Mouse (Mus musculus) erythroid progenitor cell, adult 5-6 weeks (primary cell): ENCODE results near the gene Defb23. TPM values are rescaled to one million over a fixed set of nuclear protein-coding genes. Genes with fewer than 3 reads are reported as not detected.
"Not testable (repeated sequence)": the region's sequence is repeated elsewhere in the genome, so short reads cannot be mapped to it uniquely, and the experiment has no call there.

Source experiments
- ATAC-seq: replicated peaks from 2 replicates; pipeline ENCODE4 v1.8.0; 2016; ENCODE audit warnings: moderate number of reproducible peaks, mild to moderate bottlenecking, moderate TSS enrichment, inconsistent platforms; ENCODE audit not compliant: poor library complexity, low FRiP score, severe bottlenecking
- total RNA-seq, 2 experiments: library from RNA; stranded (forward) in 1 of 2; stranded (reverse) in 1 of 2; fragments of 150-400 nt in 1 of 2; fragments of 186-747, 209-891 nt in 1 of 2; gene quantifications; 2 replicates each; pipeline versions ENCODE4 v1.2.3 to v1.2.4; 2015 to 2017; ENCODE audit warnings: low replicate concordance in 2 of 2

The Defb23 gene
- total RNA-seq, 2 experiments from 2014 or later, result not detected

GRCm38 (mm10) chr2:152439833-152440232 lies 24.6 kb downstream of the Defb23 start:
- ATAC-seq, result no peak

DNA sequence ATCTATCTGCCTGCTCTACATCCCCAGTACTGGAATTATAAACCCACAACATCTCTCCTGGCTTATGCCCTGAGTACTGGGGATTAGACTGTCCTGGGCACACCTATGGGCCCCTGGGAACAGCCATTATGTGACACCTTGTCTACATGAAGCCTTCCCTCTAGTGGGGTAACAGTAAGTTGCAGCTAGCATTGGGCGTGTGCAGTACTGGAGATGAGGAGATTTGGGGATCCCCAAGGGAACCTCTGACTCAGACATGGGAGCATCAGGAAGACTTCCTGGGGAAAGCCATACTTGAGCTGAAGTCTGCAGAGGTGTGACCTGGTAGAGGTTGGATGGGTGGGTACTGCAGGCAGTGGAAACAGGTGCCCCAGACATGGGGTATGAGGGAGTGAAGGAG lies 25.5 kb downstream of the Defb23 start:
- ATAC-seq, result no peak

DNA sequence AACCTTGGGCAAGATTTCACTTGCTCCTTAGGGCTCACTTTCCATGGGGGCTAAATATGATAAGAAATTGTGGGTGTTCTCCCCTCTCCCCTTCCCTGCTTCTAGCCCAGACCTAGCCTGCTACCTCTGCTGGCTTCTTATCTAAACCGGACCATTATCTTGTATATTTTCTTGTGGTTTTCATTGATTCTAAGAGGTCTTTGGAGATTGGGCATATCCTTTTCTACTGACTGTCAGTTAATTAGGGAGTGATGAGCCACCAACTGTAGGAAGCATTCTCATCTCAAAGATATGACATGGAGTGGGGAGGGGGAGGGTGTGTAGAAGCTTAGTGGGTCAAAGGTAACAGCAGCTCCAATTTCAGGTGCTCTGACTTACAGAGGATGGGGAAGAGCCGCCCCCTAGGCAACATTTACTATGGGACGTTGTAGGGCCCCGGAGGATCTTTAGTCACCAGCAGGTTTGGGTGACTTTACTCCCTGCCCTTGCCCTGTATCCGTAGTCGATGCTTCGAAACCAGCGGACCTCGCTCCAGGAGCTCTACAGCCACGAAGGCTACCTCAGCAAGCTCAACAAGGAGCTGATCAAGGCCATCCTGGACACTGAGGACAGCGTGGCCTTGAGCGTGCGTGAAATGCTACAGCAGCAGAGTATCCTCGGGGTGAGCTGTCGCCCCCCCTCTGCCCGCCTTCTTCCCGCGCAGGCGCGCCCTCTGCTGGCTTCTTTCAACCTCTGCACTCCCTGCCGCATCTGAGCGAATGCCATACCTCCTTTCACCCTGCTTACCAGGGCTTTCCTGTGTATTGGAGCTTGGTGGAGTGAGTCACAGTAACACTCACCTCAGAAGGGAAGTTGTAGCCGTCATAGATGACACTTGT lies 27.2 kb downstream of the Defb23 start:
- peak; percentile 78 for ATAC-seq

GRCm38 (mm10) chr2:152436405-152436901 lies 28.0 kb downstream of the Defb23 start:
- no peak for ATAC-seq

GRCm38 (mm10) chr2:152428481-152428880 lies 35.9 kb downstream of the Defb23 start:
- ATAC-seq, result not testable (repeated sequence)

- no peak for ATAC-seq
These were observed 36.9 kb downstream of the Defb23 start for GRCm38 (mm10) chr2:152427493-152427892.

GRCm38 (mm10) chr2:152415786-152416185 lies 48.6 kb downstream of the Defb23 start:
- no peak for ATAC-seq

DNA sequence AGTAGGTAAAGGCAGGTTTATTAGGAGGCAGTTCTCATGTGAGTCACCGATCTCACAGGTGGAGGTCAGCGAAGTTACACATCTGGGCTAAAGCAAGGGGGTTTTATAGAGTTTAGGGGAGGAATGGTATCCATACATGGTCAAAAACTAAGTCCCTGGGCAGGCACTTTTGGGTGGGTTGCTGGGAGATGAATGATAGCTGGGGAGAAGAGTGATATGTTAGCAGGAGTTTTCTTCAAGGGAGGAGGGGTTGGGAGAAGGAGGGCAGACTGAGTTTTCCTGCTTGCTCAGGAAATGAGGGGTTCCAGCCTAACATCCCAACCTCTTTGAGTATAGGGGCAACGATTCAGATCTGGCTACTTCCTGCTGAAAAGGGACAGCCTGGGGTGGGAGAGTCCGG lies 49.1 kb downstream of the Defb23 start, which contains the start of gene 6820408C15Rik:
Gene 6820408C15Rik (plus strand): TSS at position 301 of the 400 bp plus-strand sequence.
- 0 out of 2 replicates have a peak, but pooled peaks have one; percentile 1 for ATAC-seq

- ATAC-seq, result peak; percentile 92
These were observed 49.7 kb downstream of the Defb23 start, which contains the start of gene Zcchc3 for GRCm38 (mm10) chr2:152414591-152415165. Gene Zcchc3 (minus strand): TSS chr2:152415027.

DNA sequence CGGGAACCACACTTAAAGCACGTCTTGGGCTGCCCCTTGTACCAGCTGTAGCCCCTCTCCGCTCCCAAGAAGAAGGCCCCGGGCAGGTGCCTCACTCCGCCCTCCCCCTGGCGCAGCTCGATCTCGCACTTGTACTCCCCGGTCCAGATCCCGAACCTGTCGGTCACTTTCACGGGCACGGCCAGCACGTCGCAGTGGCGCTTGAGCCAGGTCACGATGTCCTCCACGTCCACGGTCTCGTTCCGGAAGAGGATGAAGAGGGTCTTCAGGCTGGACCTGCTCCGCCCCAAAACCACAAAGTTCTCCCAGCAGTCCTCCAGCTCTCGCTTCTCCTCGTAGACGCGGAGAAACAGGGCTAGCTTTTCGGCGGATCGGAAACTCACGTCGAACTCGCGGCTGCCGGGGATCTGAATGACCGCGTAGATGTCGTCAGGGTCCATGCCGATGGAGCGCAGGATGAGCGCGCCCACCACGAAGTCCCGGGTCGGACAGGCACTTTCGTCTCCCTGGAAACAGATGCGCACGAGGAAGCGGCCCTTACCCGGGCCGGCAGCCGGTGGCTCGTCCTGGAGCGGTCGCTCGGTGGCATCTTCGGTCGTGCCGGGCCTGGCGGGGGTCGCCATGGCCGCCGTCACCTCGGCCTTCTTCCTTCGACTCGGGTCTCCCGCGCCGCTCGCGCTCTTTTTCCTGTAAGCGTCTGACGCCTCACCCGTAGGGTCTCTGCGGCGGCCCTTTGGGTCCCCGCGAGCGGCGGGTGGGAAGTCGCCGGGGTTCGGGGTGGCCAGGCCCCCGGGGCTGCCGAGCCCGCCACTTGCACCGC lies 50.4 kb downstream of the Defb23 start:
- peak; percentile 39; the same call in 1 of the 2 replicates for ATAC-seq

DNA sequence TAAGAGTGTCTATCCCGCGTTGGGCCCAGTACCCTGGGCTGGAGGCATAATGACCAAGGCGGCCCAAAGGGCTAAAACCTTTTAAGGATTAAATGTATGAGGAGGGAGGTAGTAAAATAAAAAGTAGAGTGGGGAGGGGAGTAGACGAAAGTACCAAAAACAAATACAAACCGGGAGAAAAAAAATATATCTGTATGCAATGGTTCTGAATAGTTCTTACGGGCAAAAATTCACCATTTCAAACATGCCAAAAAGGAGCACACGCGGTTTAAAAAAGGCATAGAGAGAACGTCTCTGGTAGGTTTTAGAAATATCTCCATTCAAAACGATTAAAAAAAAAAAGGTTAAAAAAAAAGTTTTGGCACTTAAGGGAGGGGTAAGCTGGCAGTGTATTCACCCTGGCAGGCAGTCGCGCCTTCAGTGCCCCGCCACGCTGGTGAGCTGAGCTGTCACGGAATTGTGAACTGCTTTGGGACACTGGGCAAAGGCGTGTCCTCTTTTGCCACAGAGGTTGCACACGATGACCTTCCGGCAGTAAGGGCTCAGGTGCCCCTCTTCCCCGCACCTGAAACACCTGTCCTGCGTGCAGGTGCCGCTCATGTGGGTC lies 51.2 kb downstream of the Defb23 start:
- no peak for ATAC-seq

DNA sequence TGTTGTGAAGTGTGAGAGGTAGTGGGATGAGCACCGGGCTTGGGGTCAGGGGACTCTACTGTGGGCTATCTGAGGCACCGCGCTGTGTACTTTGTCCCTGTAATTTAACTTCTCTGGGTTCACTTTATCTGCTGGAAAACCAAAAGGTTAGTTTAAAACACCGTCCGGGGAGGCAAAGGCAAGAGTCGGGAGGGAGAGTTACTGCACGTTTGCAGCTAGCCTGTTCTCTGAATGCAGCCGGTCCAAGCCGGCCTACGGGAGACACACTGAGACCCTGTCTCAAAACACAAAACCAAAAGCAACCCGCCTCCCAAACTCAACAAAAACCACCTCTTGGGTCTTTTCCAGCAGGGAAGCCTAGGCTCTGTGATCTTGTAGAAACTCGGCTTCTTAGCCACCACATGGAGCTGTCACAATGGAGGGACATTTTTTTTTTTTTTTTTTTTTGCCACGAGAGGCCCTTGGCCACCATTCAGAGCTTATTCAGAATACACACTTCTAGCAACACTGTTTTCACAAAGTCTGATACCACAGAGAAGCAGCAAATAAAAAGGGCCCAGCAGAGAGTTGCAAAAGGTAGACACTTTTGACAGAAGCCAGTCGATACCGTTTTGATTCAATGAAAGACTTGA lies 51.8 kb downstream of the Defb23 start:
- ATAC-seq, result no peak

- no peak for ATAC-seq
These were observed 52.9 kb downstream of the Defb23 start for GRCm38 (mm10) chr2:152411471-152411870.

DNA sequence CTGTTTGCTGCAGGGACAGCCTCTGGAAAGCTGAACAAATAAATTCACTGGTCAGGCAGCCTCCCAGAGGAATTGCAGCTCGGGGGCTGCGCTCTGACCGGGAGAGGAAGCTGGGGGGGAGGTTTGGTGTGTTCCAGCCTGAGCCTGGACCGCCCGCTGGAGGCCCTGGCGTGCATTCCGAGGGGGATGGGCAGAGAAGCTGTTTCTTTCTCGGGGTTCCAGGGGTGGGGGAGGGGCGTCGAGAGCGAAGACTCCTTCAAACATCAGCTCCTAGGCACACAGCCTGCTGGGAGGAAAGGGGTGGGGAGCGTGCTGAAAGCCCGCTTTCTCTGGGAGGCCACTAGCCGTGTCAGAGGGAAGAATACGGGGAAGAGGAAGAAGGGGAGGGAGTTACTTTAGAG lies 53.4 kb downstream of the Defb23 start:
- no peak for ATAC-seq

DNA sequence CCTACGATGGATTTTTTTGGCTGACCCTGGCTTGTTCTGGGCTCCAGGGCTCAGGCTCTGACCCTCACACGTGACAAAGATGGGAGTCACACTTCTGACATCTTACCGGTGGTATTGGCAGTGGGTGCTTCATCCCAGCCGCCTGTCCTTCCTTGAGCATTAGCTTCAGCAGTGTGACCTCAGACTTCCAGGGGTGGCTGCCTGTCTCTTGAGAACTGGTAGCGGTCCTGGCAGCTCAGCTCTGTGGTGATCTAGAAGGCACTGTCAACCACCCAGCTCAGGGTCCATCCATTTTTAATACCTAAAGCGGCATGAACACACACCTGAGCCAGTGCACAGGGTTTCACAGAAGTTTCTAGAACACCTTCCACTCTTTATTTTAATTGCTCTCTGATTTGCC lies 54.6 kb downstream of the Defb23 start:
- ATAC-seq, result no peak
